Mouse (Mus musculus): ENCODE measurements around the gene Esam. TPM values are rescaled to one million over a fixed set of nuclear protein-coding genes. Genes with fewer than 3 reads are reported as not detected.

The Esam gene
- polyA plus RNA-seq, 1 experiment from 2014 or later, result 58.3 TPM

GRCm38 (mm10) chr9:37501170-37501569 lies 26.7 kb upstream of the Esam start:
- ATAC-seq (ENCODE audit: insufficient number of reproducible peaks, insufficient read depth, low FRiP score, low read depth), result no peak
- H3K9me3 ChIP-seq (ENCODE audit: control insufficient read depth, low read depth, low read length), result no peaks in the 10 kb centered on the region
- no peak overlapping the region for H3K27ac ChIP-seq (ENCODE audit: low read length)
- no peak overlapping the region for H3K4me3 ChIP-seq (ENCODE audit: low read depth, low read length)
- H3K27me3 ChIP-seq (ENCODE audit: control insufficient read depth, insufficient read depth, low read length), result no peaks in the 10 kb centered on the region
- H3K36me3 ChIP-seq (ENCODE audit: control insufficient read depth, insufficient read depth, low read length), result no peaks in the 10 kb centered on the region
- no peak overlapping the region for H3K9ac ChIP-seq (replicated peaks; ENCODE audit: low read depth, low read length)
- H3K4me2 ChIP-seq (replicated peaks; ENCODE audit: low read depth, low read length), result no peak overlapping the region
- 91% methylated on average over 1 of the region's 1 CpGs for WGBS
- no peaks in the 10 kb centered on the region for H3K4me1 ChIP-seq (ENCODE audit: control insufficient read depth, insufficient read depth, low read length)

- no peak for ATAC-seq (ENCODE audit: insufficient number of reproducible peaks, insufficient read depth, low FRiP score, low read depth)
Measured at GRCm38 (mm10) chr9:37504348-37504747, 23.5 kb upstream of the Esam start.

GRCm38 (mm10) chr9:37506023-37506422 lies 21.9 kb upstream of the Esam start:
- Histone ChIP-seq H3K9ac (replicated peaks; ENCODE audit: low read depth, low read length) (no peak overlapping the region), H3K9me3 (ENCODE audit: control insufficient read depth, low read depth, low read length) (no peaks in the 10 kb centered on the region), H3K36me3 (ENCODE audit: control insufficient read depth, insufficient read depth, low read length) (no peaks in the 10 kb centered on the region), H3K4me1 (ENCODE audit: control insufficient read depth, insufficient read depth, low read length) (no peaks in the 10 kb centered on the region), H3K4me2 (replicated peaks; ENCODE audit: low read depth, low read length) (no peak overlapping the region), H3K4me3 (ENCODE audit: low read depth, low read length) (no peak overlapping the region), H3K27me3 (ENCODE audit: control insufficient read depth, insufficient read depth, low read length) (no peaks in the 10 kb centered on the region), H3K27ac (ENCODE audit: low read length) (no peak overlapping the region)
- ATAC-seq (ENCODE audit: insufficient number of reproducible peaks, insufficient read depth, low FRiP score, low read depth), result no peak
- WGBS, result 71% methylated on average over 1 of the region's 1 CpGs

More at GRCm38 (mm10) chr9:37504348-37504747, 23.5 kb upstream of the Esam start:
- Histone ChIP-seq H3K4me1 (ENCODE audit: control insufficient read depth, insufficient read depth, low read length) (no peaks in the 10 kb centered on the region), H3K27me3 (ENCODE audit: control insufficient read depth, insufficient read depth, low read length) (no peaks in the 10 kb centered on the region), H3K9me3 (ENCODE audit: control insufficient read depth, low read depth, low read length) (no peaks in the 10 kb centered on the region), H3K9ac (replicated peaks; ENCODE audit: low read depth, low read length) (no peak overlapping the region), H3K27ac (ENCODE audit: low read length) (no peak overlapping the region), H3K4me2 (replicated peaks; ENCODE audit: low read depth, low read length) (no peak overlapping the region), H3K36me3 (ENCODE audit: control insufficient read depth, insufficient read depth, low read length) (no peaks in the 10 kb centered on the region), H3K4me3 (ENCODE audit: low read depth, low read length) (no peak overlapping the region)

- Histone ChIP-seq H3K36me3 (ENCODE audit: control insufficient read depth, insufficient read depth, low read length) (no peaks in the 10 kb centered on the region), H3K27me3 (ENCODE audit: control insufficient read depth, insufficient read depth, low read length) (no peaks in the 10 kb centered on the region), H3K4me1 (ENCODE audit: control insufficient read depth, insufficient read depth, low read length) (no peaks in the 10 kb centered on the region), H3K4me2 (replicated peaks; ENCODE audit: low read depth, low read length) (no peak overlapping the region), H3K9me3 (ENCODE audit: control insufficient read depth, low read depth, low read length) (no peaks in the 10 kb centered on the region), H3K27ac (ENCODE audit: low read length) (no peak overlapping the region), H3K4me3 (ENCODE audit: low read depth, low read length) (no peak overlapping the region), H3K9ac (replicated peaks; ENCODE audit: low read depth, low read length) (no peak overlapping the region)
- no peak for ATAC-seq (ENCODE audit: insufficient number of reproducible peaks, insufficient read depth, low FRiP score, low read depth)
- 94% methylated on average over 2 of the region's 2 CpGs for WGBS
Measured at GRCm38 (mm10) chr9:37512097-37512496, 15.8 kb upstream of the Esam start.

GRCm38 (mm10) chr9:37514456-37514855 lies 13.4 kb upstream of the Esam start:
- Histone ChIP-seq H3K4me3 (ENCODE audit: low read depth, low read length) (no peak overlapping the region), H3K27ac (ENCODE audit: low read length) (no peak overlapping the region), H3K27me3 (ENCODE audit: control insufficient read depth, insufficient read depth, low read length) (no peaks in the 10 kb centered on the region), H3K9me3 (ENCODE audit: control insufficient read depth, low read depth, low read length) (no peaks in the 10 kb centered on the region), H3K4me2 (replicated peaks; ENCODE audit: low read depth, low read length) (no peak overlapping the region), H3K36me3 (ENCODE audit: control insufficient read depth, insufficient read depth, low read length) (peaks cover 7% of the 10 kb centered on the region; the same call in 1 of the 2 replicates), H3K9ac (replicated peaks; ENCODE audit: low read depth, low read length) (no peak overlapping the region), H3K4me1 (ENCODE audit: control insufficient read depth, insufficient read depth, low read length) (no peaks in the 10 kb centered on the region)
- no peak for ATAC-seq (ENCODE audit: insufficient number of reproducible peaks, insufficient read depth, low FRiP score, low read depth)
- WGBS, result 73% methylated on average over 3 of the region's 3 CpGs

DNA sequence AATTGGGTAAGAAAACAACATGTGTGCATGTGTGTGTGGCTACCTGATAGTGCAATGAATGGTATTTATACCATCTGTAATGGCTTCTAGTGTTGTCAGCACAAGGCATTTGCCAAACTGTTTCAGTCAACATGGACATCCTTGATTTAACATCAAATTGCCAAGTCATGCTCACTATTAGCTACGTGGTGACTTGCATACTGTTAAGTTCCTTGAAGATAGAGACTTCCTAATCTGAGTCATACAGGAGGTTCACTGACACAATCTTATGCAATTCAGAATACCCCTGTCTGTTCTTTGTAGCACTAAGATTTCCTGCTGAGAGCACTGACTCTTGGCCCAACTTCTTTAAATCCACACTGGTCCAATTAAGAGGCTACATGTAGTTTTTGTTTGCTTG lies 10.4 kb upstream of the Esam start:
- H3K4me1 ChIP-seq (ENCODE audit: control insufficient read depth, insufficient read depth, low read length), result no peaks in the 10 kb centered on the region
- no peak overlapping the region for H3K9ac ChIP-seq (replicated peaks; ENCODE audit: low read depth, low read length)
- peaks cover 15% of the 10 kb centered on the region; the same call in 1 of the 2 replicates for H3K36me3 ChIP-seq (ENCODE audit: control insufficient read depth, insufficient read depth, low read length)
- H3K27ac ChIP-seq (ENCODE audit: low read length), result no peak overlapping the region
- H3K27me3 ChIP-seq (ENCODE audit: control insufficient read depth, insufficient read depth, low read length), result no peaks in the 10 kb centered on the region
- no peaks in the 10 kb centered on the region for H3K9me3 ChIP-seq (ENCODE audit: control insufficient read depth, low read depth, low read length)
- no peak overlapping the region for H3K4me2 ChIP-seq (replicated peaks; ENCODE audit: low read depth, low read length)
- no peak overlapping the region for H3K4me3 ChIP-seq (ENCODE audit: low read depth, low read length)
- no peak for ATAC-seq (ENCODE audit: insufficient number of reproducible peaks, insufficient read depth, low FRiP score, low read depth)
- WGBS, result 80% methylated on average over 1 of the region's 1 CpGs

DNA sequence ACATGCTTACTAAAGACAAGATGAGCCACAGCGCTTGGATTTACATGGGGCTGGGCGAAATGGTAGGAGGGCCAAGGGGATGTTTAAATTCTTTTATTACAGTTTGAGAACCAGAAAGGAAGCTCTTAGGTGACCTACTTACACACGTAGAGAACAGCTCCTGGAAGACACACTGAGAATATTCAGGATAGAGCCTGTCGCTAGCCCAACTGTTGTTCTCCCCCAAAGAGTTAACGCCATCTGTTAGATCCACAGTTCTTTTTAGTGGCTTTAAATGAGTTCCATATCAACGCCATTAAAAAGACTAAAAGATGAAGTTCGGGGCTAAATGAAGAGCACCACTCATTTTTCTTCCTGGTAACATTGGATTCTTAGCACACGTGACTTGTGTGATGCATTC lies 8.9 kb upstream of the Esam start:
- no peak overlapping the region for H3K27ac ChIP-seq (ENCODE audit: low read length)
- no peaks in the 10 kb centered on the region for H3K4me1 ChIP-seq (ENCODE audit: control insufficient read depth, insufficient read depth, low read length)
- H3K9ac ChIP-seq (replicated peaks; ENCODE audit: low read depth, low read length), result no peak overlapping the region
- no peak for ATAC-seq (ENCODE audit: insufficient number of reproducible peaks, insufficient read depth, low FRiP score, low read depth)
- H3K9me3 ChIP-seq (ENCODE audit: control insufficient read depth, low read depth, low read length), result no peaks in the 10 kb centered on the region
- no peak overlapping the region for H3K4me2 ChIP-seq (replicated peaks; ENCODE audit: low read depth, low read length)
- H3K4me3 ChIP-seq (ENCODE audit: low read depth, low read length), result no peak overlapping the region
- H3K27me3 ChIP-seq (ENCODE audit: control insufficient read depth, insufficient read depth, low read length), result no peaks in the 10 kb centered on the region
- peaks cover 23% of the 10 kb centered on the region; the same call in 1 of the 2 replicates for H3K36me3 ChIP-seq (ENCODE audit: control insufficient read depth, insufficient read depth, low read length)
- WGBS, result 93% methylated on average over 8 of the region's 8 CpGs

DNA sequence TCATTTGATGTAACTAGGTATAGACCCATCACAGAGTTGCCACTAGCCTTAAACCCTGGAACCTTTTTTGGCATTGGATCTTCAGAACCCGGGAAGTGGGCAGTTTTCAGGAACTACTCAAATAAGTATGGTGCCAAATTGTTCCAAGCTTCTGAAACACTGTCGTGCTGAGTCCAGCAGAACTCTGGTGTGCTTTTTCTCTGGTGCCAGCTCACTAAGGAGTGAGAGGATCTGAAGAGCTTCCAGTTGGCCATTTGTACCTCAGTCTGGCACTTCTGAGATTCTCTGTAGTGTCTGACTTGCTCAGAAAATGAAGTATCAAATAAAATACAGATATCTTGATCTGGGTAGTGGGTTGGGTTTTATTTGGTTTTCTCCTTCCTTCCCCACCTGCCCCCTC lies 7.9 kb upstream of the Esam start:
- H3K4me1 ChIP-seq (ENCODE audit: control insufficient read depth, insufficient read depth, low read length), result no peaks in the 10 kb centered on the region
- ATAC-seq (ENCODE audit: insufficient number of reproducible peaks, insufficient read depth, low FRiP score, low read depth), result no peak
- no peaks in the 10 kb centered on the region for H3K9me3 ChIP-seq (ENCODE audit: control insufficient read depth, low read depth, low read length)
- H3K27ac ChIP-seq (ENCODE audit: low read length), result no peak overlapping the region
- no peak overlapping the region for H3K9ac ChIP-seq (replicated peaks; ENCODE audit: low read depth, low read length)
- WGBS, result 92% methylated on average over 2 of the region's 2 CpGs
- H3K27me3 ChIP-seq (ENCODE audit: control insufficient read depth, insufficient read depth, low read length), result no peaks in the 10 kb centered on the region
- no peak overlapping the region for H3K4me2 ChIP-seq (replicated peaks; ENCODE audit: low read depth, low read length)
- no peak overlapping the region for H3K4me3 ChIP-seq (ENCODE audit: low read depth, low read length)
- peaks cover 26% of the 10 kb centered on the region; the same call in 1 of the 2 replicates for H3K36me3 ChIP-seq (ENCODE audit: control insufficient read depth, insufficient read depth, low read length)

DNA sequence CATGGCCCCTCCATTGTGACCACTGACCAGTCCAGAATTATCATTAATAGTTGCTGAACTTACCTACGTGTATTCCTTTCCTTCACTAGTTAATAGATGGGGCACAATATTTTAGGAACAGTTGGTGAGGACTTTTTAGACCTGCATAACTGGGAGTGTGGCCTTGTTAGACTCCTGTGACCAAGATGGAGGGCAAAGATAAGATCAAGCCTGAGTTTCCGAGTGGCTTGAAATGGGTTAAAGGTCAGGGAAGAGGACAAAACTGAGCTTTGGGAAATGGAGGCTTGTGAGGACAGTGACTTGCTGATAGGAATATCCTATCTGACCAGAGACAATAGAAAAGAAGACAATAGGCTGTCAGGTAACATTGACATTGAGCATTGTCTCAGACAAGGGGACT lies 2.4 kb upstream of the Esam start:
- Histone ChIP-seq H3K4me3 (ENCODE audit: low read depth, low read length) (no peak overlapping the region), H3K9me3 (ENCODE audit: control insufficient read depth, low read depth, low read length) (no peaks in the 10 kb centered on the region), H3K36me3 (ENCODE audit: control insufficient read depth, insufficient read depth, low read length) (peaks cover 17% of the 10 kb centered on the region; the same call in 1 of the 2 replicates), H3K27ac (ENCODE audit: low read length) (no peak overlapping the region), H3K27me3 (ENCODE audit: control insufficient read depth, insufficient read depth, low read length) (peaks cover 10% of the 10 kb centered on the region; the same call in 1 of the 2 replicates), H3K9ac (replicated peaks; ENCODE audit: low read depth, low read length) (no peak overlapping the region), H3K4me1 (ENCODE audit: control insufficient read depth, insufficient read depth, low read length) (peaks cover 14% of the 10 kb centered on the region; the same call in 1 of the 2 replicates), H3K4me2 (replicated peaks; ENCODE audit: low read depth, low read length) (no peak overlapping the region)
- WGBS, result 81% methylated on average over 2 of the region's 2 CpGs
- no peak for ATAC-seq (ENCODE audit: insufficient number of reproducible peaks, insufficient read depth, low FRiP score, low read depth)
